Mouse (Mus musculus) heart, adult 2 months (tissue): ENCODE results near the gene Tuba3a.

Experiments used
- CTCF ChIP-seq: fragments of 200-600 bp; IDR thresholded peaks from 2 replicates; pipeline ENCODE4 v1.8.1; 2022; ENCODE audit warnings: antibody characterized with exemption, mild to moderate bottlenecking, moderate library complexity
- POLR2A ChIP-seq: fragments of 200-500 bp; IDR thresholded peaks from 2 replicates; pipeline ENCODE4 v1.6.1; 2011; ENCODE audit warnings: mild to moderate bottlenecking, low read depth, low read length, control low read depth; ENCODE audit not compliant: insufficient read depth

DNA sequence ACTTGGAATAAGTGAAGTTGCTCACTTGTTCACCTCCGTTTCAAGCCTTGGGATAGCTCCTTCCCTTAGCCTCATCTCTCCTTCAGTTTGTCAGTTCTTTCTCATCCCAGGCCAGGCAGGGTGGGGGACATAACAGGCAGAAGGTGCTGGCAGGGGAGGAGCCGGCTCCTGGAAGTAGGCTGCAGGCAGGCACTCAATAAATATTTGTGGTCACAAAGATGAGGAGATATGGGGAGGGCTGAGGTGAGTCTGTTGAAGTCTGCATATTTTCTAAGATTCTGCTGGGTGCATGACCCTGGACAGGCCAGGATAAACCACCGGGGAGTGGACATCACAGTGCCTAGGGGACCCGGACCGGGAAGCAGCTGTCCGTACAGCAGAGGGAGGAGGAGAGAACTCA, 37.7 kb upstream of the Tuba3a start:
- TF ChIP-seq POLR2A = no peak
- no peak for TF ChIP-seq CTCF
